Mouse (Mus musculus) thymus, adult 2 months (tissue): ENCODE results near the gene Lkaaear1. TPM values are rescaled to one million over a fixed set of nuclear protein-coding genes. Genes with fewer than 3 reads are reported as not detected.
A peak's percentile ranks its signal among the peaks of the same experiment; 100 is the strongest.

Experiments
- DNase-seq: peaks from one replicate; pipeline ENCODE4 v3.0.0; 2021
- H3K27ac ChIP-seq: fragments of 200-500 bp; 2 replicates; pipeline ENCODE4 v1.5.1; 2012; ENCODE audit warnings: low read length, control low read depth; ENCODE audit not compliant: control insufficient read depth, insufficient read depth
- H3K27me3 ChIP-seq: fragments of 200-500 bp; 2 replicates; pipeline ENCODE4 v1.6.1; 2012; ENCODE audit warnings: mild to moderate bottlenecking, low read length, moderate library complexity, mixed read lengths; ENCODE audit not compliant: control insufficient read depth, insufficient read depth
- H3K36me3 ChIP-seq: fragments of 200-500 bp; 2 replicates; pipeline ENCODE4 v1.6.1; 2012; ENCODE audit warnings: mild to moderate bottlenecking, low read length, moderate library complexity; ENCODE audit not compliant: control insufficient read depth, insufficient read depth
- H3K4me1 ChIP-seq: fragments of 200-500 bp; replicated peaks from 2 replicates; pipeline ENCODE4 v1.6.1; 2012; ENCODE audit warnings: low read length; ENCODE audit not compliant: control insufficient read depth, insufficient read depth
- H3K4me3 ChIP-seq: fragments of 200-500 bp; 2 replicates; pipeline ENCODE4 v1.5.1; 2012; ENCODE audit warnings: mild to moderate bottlenecking, low read length, control low read depth, moderate library complexity; ENCODE audit not compliant: control insufficient read depth, insufficient read depth
- CTCF ChIP-seq: fragments of 200-500 bp; IDR thresholded peaks from 2 replicates; pipeline ENCODE4 v1.5.1; 2012; ENCODE audit warnings: mild to moderate bottlenecking, control low read depth, low read length, moderate library complexity, borderline replicate concordance; ENCODE audit not compliant: control insufficient read depth, poor library complexity, insufficient read depth; ENCODE audit errors: extremely low read depth
- POLR2A ChIP-seq: fragments of 200-500 bp; IDR thresholded peaks from 2 replicates; pipeline ENCODE4 v1.6.1; 2012; ENCODE audit warnings: mild to moderate bottlenecking, low read length, control low read depth, moderate library complexity; ENCODE audit not compliant: control insufficient read depth, poor library complexity, insufficient read depth; ENCODE audit errors: extremely low read depth
- WGBS: fragments of 180-500 bp; shearing (Covaris S2); methylation state at CpG from one replicate; pipeline ENCODE4 v1.1.7; 2018; 5-methylcytosine and 5-hydroxymethylcytosine counted together
- polyA plus RNA-seq: library from polyadenylated mRNA; depleted of rRNA; stranded (reverse); fragments of >200 nt; gene quantifications from 2 replicates; pipeline ENCODE4 v1.2.3, GENCODE M21; 2012

The Lkaaear1 gene
- polyA plus RNA-seq, 1 experiment = not detected

GRCm38 (mm10) chr2:181662620-181663297 lies 35.5 kb downstream of the Lkaaear1 start:
- 90% methylated on average over 3 of the region's 3 CpGs for WGBS
- Histone ChIP-seq H3K27ac (no peak overlapping the region), H3K4me3 (no peak overlapping the region), H3K4me1 (peaks cover 13% of the 10 kb centered on the region), H3K36me3 (no peaks in the 10 kb centered on the region), H3K27me3 (no peaks in the 10 kb centered on the region)
- no peak for TF ChIP-seq CTCF
- no peak for TF ChIP-seq POLR2A
- no peak for DNase-seq

- Histone ChIP-seq H3K27me3 (no peaks in the 10 kb centered on the region), H3K4me3 (no peak overlapping the region), H3K36me3 (peaks cover 17% of the 10 kb centered on the region), H3K4me1 (peaks cover 13% of the 10 kb centered on the region), H3K27ac (no peak overlapping the region)
- TF ChIP-seq CTCF (peak; percentile 62; the same call in 1 of the 2 replicates), POLR2A (no peak)
- 3% methylated on average over 9 of the region's 9 CpGs for WGBS
- peak; percentile 80 for DNase-seq
These were observed 38.6 kb downstream of the Lkaaear1 start for GRCm38 (mm10) chr2:181659609-181660055.

GRCm38 (mm10) chr2:181658930-181659555 lies 39.2 kb downstream of the Lkaaear1 start:
- Histone ChIP-seq H3K36me3 (peaks cover 19% of the 10 kb centered on the region), H3K4me3 (no peak overlapping the region), H3K27ac (no peak overlapping the region), H3K27me3 (no peaks in the 10 kb centered on the region), H3K4me1 (peaks cover 13% of the 10 kb centered on the region)
- WGBS = 29% methylated on average over 17 of the region's 17 CpGs
- peak; percentile 62 for DNase-seq
- TF ChIP-seq POLR2A (no peak), CTCF (no peak)

- 91% methylated on average over 7 of the region's 7 CpGs for WGBS
- H3K27ac ChIP-seq = no peak overlapping the region
These were observed 39.7 kb downstream of the Lkaaear1 start for GRCm38 (mm10) chr2:181658528-181658927.

GRCm38 (mm10) chr2:181657441-181657840 lies 40.8 kb downstream of the Lkaaear1 start:
- TF ChIP-seq POLR2A (no peak), CTCF (no peak)
- DNase-seq = no peak
- 97% methylated on average over 2 of the region's 2 CpGs for WGBS
- Histone ChIP-seq H3K4me1 (peaks cover 5% of the 10 kb centered on the region), H3K27ac (no peak overlapping the region), H3K27me3 (no peaks in the 10 kb centered on the region), H3K36me3 (peaks cover 22% of the 10 kb centered on the region), H3K4me3 (no peak overlapping the region)

More at GRCm38 (mm10) chr2:181658528-181658927, 39.7 kb downstream of the Lkaaear1 start:
- H3K36me3 ChIP-seq = peaks cover 19% of the 10 kb centered on the region
- DNase-seq = no peak
- no peak for TF ChIP-seq CTCF
- TF ChIP-seq POLR2A = no peak
- no peak overlapping the region for H3K4me3 ChIP-seq
- no peaks in the 10 kb centered on the region for H3K27me3 ChIP-seq
- peaks cover 13% of the 10 kb centered on the region for H3K4me1 ChIP-seq

- H3K4me3 ChIP-seq = no peak within 1 kb of the TSS
- H3K36me3 ChIP-seq = peaks cover 28% of the 10 kb centered on the region
- DNase-seq = no peak
- no peak for TF ChIP-seq CTCF
- TF ChIP-seq POLR2A = no peak
- no peak within 1 kb of the TSS for H3K27ac ChIP-seq
- H3K4me1 ChIP-seq = peaks cover 5% of the 10 kb centered on the region
- WGBS = 98% methylated on average over 3 of the region's 3 CpGs
- no peaks in the 10 kb centered on the region for H3K27me3 ChIP-seq
These were observed 41.5 kb downstream of the Lkaaear1 start, which contains the start of gene Gm29797 for GRCm38 (mm10) chr2:181656734-181657133. Gene Gm29797, plus strand, starts transcription at chr2:181657034.

GRCm38 (mm10) chr2:181653523-181653922 lies 44.7 kb downstream of the Lkaaear1 start:
- DNase-seq = no peak
- TF ChIP-seq POLR2A (no peak), CTCF (no peak)
- Histone ChIP-seq H3K27me3 (no peaks in the 10 kb centered on the region), H3K27ac (no peak overlapping the region), H3K4me3 (no peak overlapping the region), H3K36me3 (peaks cover 54% of the 10 kb centered on the region), H3K4me1 (no peaks in the 10 kb centered on the region)
- 83% methylated on average over 1 of the region's 1 CpGs for WGBS
